Mouse (Mus musculus): Measurements from ENCODE around the gene Acyp1. TPM values are rescaled to one million over a fixed set of nuclear protein-coding genes. Genes with fewer than 3 reads are reported as not detected.
"Not testable (repeated sequence)": the region's sequence is repeated elsewhere in the genome, so short reads cannot be mapped to it uniquely, and the experiment has no call there.

Gene Acyp1
- polyA plus RNA-seq, 1 experiment from 2014 or later = 62.8 TPM

DNA sequence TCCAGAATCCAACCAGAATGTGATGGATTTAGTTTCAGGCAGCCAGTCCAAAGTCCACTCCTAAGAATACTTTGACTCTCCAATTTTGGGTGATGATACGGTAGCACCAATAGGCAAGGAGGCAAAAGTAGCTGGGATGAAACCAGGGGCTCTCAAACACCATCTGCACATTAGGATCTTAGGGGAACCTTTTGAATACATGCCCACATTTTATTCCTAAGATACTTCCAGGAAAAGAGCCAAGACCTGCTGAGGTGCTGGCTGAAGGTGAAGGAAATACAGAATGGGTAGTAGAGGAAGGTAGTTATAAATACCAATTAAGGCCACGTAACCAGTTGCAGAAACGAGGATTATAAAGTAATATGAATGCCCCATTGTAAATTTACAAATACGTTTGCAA is 6.5 kb downstream of the Acyp1 start:
- ATAC-seq (ENCODE audit: insufficient number of reproducible peaks, insufficient read depth, low FRiP score, low TSS enrichment, low read depth) = not testable (repeated sequence)

DNA sequence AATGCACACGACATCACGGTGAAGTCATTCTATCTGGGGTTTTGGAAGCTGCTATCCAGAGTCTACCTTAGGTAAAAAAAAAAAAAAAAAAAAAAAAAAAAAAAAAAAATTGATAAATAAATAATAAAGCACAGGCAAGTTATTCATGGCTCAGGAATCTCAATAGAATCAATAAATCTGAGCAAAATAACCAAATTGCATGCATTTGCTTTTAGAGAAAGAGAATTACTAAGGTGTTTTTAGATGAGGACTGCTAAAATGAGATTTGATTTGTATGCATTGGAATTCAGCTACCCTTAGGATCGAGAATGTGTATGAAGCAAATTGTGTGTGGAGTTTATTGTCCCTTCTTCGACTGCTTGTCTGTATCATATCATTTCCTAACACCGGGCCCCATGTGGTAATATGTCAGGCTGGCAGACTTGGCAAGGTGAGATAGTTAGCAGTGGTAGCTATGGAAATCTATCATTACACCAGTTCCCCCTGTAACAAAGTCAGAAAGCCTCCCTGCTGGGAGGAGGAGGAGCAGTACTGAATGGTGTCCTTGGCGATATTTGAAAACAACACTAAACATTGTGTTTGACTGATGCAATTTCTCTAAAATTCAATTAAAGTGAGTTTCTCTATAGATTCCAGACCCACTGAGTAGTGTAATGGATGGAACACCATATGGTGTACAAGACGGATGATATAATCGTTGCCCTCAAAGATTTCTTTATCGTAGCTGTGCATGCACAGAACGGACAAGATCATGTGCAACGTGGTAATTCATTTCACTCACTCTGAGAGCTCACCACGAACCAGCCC is 7.2 kb downstream of the Acyp1 start:
- Histone ChIP-seq H3K4me1 (replicated peaks) (peaks cover 5% of the 10 kb centered on the region; the same call in 1 of the 2 replicates), H3K9me3 (no peaks in the 10 kb centered on the region), H3K27me3 (no peaks in the 10 kb centered on the region), H3K4me3 (replicated peaks) (no peak overlapping the region), H3K9ac (replicated peaks) (no peak overlapping the region), H3K27ac (no peak overlapping the region), H3K36me3 (peaks cover 9% of the 10 kb centered on the region; the same call in 1 of the 2 replicates), H3K4me2 (peak overlapping the region; percentile 79)
- no peak for ATAC-seq (ENCODE audit: insufficient number of reproducible peaks, insufficient read depth, low FRiP score, low TSS enrichment, low read depth)
- 76% methylated on average over 12 of the region's 12 CpGs for WGBS

More for the DNA sequence above, 6.5 kb downstream of the Acyp1 start:
- H3K36me3 ChIP-seq; H3K4me2 ChIP-seq; H3K27ac ChIP-seq; H3K9me3 ChIP-seq; H3K27me3 ChIP-seq; H3K9ac ChIP-seq (replicated peaks); H3K4me1 ChIP-seq (replicated peaks); H3K4me3 ChIP-seq (replicated peaks): not testable (repeated sequence)
- 89% methylated on average over 2 of the region's 4 CpGs for WGBS

DNA sequence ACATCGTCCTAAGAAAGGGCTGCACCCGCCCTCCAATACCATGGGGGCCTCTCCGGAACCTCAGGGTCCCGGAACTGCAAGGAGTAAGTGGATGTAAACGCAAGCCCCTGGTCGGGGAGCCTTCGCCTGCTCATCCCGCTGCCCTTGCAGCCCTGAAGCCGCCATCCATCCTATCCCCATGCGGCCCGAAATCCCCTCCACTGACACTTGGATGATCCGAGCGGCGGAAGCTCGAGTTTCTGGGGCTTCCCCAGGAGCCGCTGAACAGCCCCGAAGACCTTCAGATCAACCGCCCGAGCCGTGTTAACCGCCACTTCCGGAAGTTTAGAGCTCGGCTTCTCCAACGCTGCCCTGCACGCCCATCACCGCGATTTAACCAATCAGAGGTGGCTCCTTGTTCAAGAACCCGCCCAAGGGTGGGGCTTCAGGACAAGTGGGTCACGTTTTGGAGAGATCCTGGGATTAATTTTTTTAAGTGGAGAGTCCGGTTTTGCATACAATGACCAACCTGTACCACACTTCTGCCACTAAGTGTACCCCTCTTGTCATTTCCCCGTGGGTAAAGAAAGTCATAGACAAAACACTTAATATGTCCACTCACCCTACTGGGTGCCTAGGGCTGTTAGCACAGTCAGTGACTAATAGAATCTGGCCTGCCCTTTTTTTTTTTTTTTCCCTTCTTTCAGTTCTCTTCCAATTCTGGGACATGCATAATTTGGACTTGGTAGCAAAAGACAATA is 8.0 kb downstream of the Acyp1 start:
- no peak overlapping the region for H3K27ac ChIP-seq

DNA sequence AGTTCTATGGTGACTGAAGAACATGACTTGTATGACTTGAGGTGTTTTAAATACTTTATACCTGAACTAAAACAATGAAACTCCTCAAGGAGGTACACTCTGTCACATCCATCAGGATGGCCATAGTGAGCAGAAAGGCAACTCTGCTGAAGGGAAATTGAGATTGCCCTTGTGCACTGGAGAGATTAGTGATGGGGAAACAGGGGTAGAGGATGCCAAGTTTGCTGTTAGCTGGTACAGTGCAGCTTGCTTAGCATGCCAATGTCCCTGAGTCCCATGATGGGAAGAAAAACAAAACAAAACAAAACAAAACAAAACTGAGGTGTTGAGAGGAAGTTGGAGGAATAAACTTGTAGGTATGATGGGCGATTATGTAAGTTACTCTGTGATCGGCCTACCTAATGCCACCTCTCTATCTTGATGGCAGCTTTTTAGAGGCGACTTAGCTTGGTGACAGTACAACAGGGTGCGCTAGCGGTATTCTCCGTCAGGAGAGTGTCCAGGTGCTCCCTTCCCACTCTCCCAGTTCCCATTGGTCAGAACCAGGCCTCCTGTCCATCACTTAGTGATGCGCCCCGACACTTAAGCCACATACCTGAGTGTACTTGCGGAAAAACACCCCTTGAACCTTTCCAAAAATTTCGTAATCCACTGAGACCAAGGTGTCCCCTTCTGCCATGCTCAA is 8.7 kb downstream of the Acyp1 start:
- peaks cover 5% of the 10 kb centered on the region; the same call in 1 of the 2 replicates for H3K4me1 ChIP-seq (replicated peaks)
- peaks cover 18% of the 10 kb centered on the region; the same call in 1 of the 2 replicates for H3K36me3 ChIP-seq
- peak overlapping the region; percentile 56 for H3K4me3 ChIP-seq (replicated peaks)
- no peaks in the 10 kb centered on the region for H3K27me3 ChIP-seq
- H3K4me2 ChIP-seq = peak overlapping the region; percentile 79
- H3K9ac ChIP-seq (replicated peaks) = peak overlapping the region; percentile 69
- WGBS = 9% methylated on average over 10 of the region's 10 CpGs
- H3K9me3 ChIP-seq = no peaks in the 10 kb centered on the region
- 0 out of 2 replicates have a peak, but pooled peaks have one; percentile 4 for ATAC-seq (ENCODE audit: insufficient number of reproducible peaks, insufficient read depth, low FRiP score, low TSS enrichment, low read depth)
- H3K27ac ChIP-seq = no peak overlapping the region

More for the DNA sequence above, 8.0 kb downstream of the Acyp1 start:
- WGBS = under 1% methylated on average over 31 of the region's 31 CpGs
- Histone ChIP-seq H3K4me2 (peak overlapping the region; percentile 79), H3K9me3 (no peaks in the 10 kb centered on the region), H3K9ac (replicated peaks) (peak overlapping the region; percentile 69), H3K4me3 (replicated peaks) (peak overlapping the region; percentile 56), H3K36me3 (peaks cover 11% of the 10 kb centered on the region; the same call in 1 of the 2 replicates), H3K27me3 (no peaks in the 10 kb centered on the region), H3K4me1 (replicated peaks) (peaks cover 5% of the 10 kb centered on the region; the same call in 1 of the 2 replicates)
- peak; percentile 93 for ATAC-seq (ENCODE audit: insufficient number of reproducible peaks, insufficient read depth, low FRiP score, low TSS enrichment, low read depth)

DNA sequence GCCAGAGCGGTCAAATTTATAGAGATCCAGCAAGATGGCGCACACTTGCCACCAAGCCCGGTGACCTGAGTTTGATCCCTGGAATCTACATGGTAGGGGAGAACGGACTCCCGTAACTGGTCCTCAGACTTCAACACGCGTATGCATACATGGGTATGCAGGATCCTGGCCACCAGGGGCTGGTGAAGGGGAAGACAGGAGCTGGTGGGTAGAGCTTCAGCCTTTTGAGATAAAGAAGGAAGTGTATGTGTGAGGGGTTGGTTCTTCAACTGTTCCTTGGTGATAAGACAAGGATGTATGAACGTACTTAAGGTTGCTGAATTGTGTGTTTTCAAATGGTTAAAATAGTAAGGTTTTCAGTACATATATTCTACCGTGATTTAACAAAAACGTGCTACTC is 9.3 kb downstream of the Acyp1 start:
- ATAC-seq (ENCODE audit: insufficient number of reproducible peaks, insufficient read depth, low FRiP score, low TSS enrichment, low read depth) = no peak
- H3K4me1 ChIP-seq (replicated peaks) = peaks cover 5% of the 10 kb centered on the region; the same call in 1 of the 2 replicates
- no peak overlapping the region for H3K4me2 ChIP-seq
- H3K36me3 ChIP-seq = peaks cover 20% of the 10 kb centered on the region; the same call in 1 of the 2 replicates
- H3K4me3 ChIP-seq (replicated peaks) = no peak overlapping the region
- 93% methylated on average over 10 of the region's 10 CpGs for WGBS
- H3K9me3 ChIP-seq = no peaks in the 10 kb centered on the region
- no peak overlapping the region for H3K9ac ChIP-seq (replicated peaks)
- H3K27me3 ChIP-seq = no peaks in the 10 kb centered on the region
- H3K27ac ChIP-seq = no peak overlapping the region

DNA sequence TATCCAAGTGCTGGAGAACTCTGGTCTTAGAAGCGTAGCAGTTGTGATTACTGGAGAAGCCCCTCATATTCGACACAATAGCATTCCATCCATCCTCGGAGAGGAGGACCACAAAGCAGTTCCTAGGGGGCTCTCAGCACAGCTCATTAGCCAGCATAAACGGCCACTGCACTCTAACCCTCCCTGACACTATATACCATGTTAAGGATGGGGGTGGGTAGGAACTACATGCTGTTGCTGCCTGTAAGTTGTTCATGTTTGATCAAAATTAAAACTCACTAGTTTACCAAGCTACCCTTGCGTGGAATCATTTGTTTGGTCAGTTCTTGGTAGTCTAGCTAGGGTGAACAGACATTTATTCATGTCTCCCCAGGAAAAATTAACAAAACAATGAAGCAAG is 12.0 kb downstream of the Acyp1 start:
- WGBS = 82% methylated on average over 5 of the region's 5 CpGs
- ATAC-seq (ENCODE audit: insufficient number of reproducible peaks, insufficient read depth, low FRiP score, low TSS enrichment, low read depth) = no peak
- peaks cover 20% of the 10 kb centered on the region; the same call in 1 of the 2 replicates for H3K36me3 ChIP-seq
- no peak overlapping the region for H3K9ac ChIP-seq (replicated peaks)
- H3K4me3 ChIP-seq (replicated peaks) = no peak overlapping the region
- H3K27me3 ChIP-seq = no peaks in the 10 kb centered on the region
- no peaks in the 10 kb centered on the region for H3K9me3 ChIP-seq
- no peak overlapping the region for H3K4me2 ChIP-seq
- peaks cover 5% of the 10 kb centered on the region; the same call in 1 of the 2 replicates for H3K4me1 ChIP-seq (replicated peaks)
- H3K27ac ChIP-seq = no peak overlapping the region

DNA sequence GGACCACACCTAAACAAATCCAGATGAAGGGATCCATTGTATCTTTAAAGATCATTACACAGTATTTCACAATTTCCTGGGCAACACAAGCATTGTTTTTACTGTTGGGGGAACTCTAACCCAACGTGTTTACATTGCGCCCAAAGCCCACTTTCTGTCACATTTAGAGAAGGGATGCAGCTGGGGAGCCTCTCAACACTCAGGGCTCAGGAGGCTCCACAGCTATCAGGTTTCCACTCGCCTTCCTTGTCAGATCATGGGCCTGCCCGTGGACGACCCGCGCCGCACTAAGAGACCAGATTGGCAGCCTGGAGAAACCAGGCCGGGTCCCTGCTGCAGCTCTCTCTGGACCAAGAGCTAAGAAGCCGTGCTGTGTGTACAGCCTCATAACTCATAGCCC is 14.7 kb downstream of the Acyp1 start:
- H3K27ac ChIP-seq = 0 out of 2 replicates have a peak overlapping the region, but pooled peaks have one; percentile 4
- H3K27me3 ChIP-seq = no peaks in the 10 kb centered on the region
- H3K36me3 ChIP-seq = peaks cover 20% of the 10 kb centered on the region; the same call in 1 of the 2 replicates
- H3K4me3 ChIP-seq (replicated peaks) = no peak overlapping the region
- no peak for ATAC-seq (ENCODE audit: insufficient number of reproducible peaks, insufficient read depth, low FRiP score, low TSS enrichment, low read depth)
- no peak overlapping the region for H3K4me2 ChIP-seq
- peaks cover 5% of the 10 kb centered on the region; the same call in 1 of the 2 replicates for H3K4me1 ChIP-seq (replicated peaks)
- WGBS = 73% methylated on average over 10 of the region's 10 CpGs
- H3K9ac ChIP-seq (replicated peaks) = no peak overlapping the region
- no peaks in the 10 kb centered on the region for H3K9me3 ChIP-seq

DNA sequence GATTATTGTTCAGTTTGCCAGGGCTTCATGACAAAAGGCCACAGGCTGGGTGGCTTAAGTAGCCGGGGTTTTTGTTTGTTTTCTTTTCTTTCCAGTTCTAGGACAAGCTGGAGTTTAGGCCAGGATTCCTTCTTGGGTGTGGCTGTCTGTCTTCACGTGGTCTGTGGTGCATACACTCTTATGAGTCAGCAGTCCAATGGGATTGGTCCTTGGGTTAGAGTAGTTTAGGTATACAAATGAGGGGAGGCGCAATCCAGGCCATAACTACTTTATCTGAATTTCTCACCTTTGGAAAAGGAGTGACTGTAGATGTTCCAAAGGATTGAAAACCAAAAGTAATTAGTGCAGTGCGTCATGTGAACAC is 16.4 kb downstream of the Acyp1 start:
- H3K27me3 ChIP-seq = no peaks in the 10 kb centered on the region
- no peak overlapping the region for H3K9ac ChIP-seq (replicated peaks)
- H3K9me3 ChIP-seq = no peaks in the 10 kb centered on the region
- 80% methylated on average over 4 of the region's 4 CpGs for WGBS
- H3K36me3 ChIP-seq = peaks cover 16% of the 10 kb centered on the region; the same call in 1 of the 2 replicates
- H3K27ac ChIP-seq = no peak overlapping the region
- H3K4me3 ChIP-seq (replicated peaks) = no peak overlapping the region
- no peak for ATAC-seq (ENCODE audit: insufficient number of reproducible peaks, insufficient read depth, low FRiP score, low TSS enrichment, low read depth)
- H3K4me2 ChIP-seq = no peak overlapping the region
- H3K4me1 ChIP-seq (replicated peaks) = peaks cover 5% of the 10 kb centered on the region; the same call in 1 of the 2 replicates

DNA sequence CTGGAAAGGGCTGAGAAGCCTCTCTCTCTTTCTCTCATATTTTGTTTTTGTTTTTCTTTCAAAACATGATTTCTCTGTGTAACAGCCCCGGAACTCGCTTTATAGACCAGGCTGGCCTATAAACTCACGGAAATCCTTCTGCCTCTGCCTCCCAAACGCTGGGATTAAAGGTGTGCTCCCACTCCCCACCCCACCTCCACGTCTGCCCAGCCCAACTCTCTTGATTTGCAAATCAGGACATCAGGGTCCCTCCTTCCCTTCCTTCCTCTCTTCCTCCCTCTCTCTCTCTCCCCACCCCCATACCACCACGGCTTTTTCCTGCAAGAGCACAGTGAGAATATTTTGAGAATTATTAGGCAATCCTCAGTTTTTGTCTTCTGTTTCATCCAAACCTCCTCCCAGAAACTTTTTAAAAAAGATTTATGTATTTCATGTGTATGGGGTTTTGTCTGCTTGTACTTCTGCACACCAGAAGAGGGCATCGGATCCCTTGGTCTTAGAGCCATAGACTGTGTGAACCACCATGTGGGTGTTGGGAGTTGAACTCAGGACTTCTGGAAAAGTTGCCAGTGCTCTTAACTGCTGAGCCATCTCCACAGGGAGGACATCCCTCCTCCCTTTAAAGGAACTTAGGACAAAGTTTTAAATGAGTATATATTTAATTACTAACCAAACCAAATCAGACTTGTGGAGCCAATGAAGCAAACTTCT is 17.0 kb downstream of the Acyp1 start:
- Histone ChIP-seq H3K36me3 (peaks cover 16% of the 10 kb centered on the region; the same call in 1 of the 2 replicates), H3K9me3 (no peaks in the 10 kb centered on the region), H3K4me1 (replicated peaks) (peaks cover 5% of the 10 kb centered on the region; the same call in 1 of the 2 replicates), H3K9ac (replicated peaks) (no peak overlapping the region), H3K4me2 (peak overlapping the region; percentile 61; the same call in 1 of the 2 replicates), H3K27ac (no peak overlapping the region), H3K27me3 (no peaks in the 10 kb centered on the region), H3K4me3 (replicated peaks) (no peak overlapping the region)
- ATAC-seq (ENCODE audit: insufficient number of reproducible peaks, insufficient read depth, low FRiP score, low TSS enrichment, low read depth) = no peak
- WGBS = 75% methylated on average over 7 of the region's 7 CpGs

DNA sequence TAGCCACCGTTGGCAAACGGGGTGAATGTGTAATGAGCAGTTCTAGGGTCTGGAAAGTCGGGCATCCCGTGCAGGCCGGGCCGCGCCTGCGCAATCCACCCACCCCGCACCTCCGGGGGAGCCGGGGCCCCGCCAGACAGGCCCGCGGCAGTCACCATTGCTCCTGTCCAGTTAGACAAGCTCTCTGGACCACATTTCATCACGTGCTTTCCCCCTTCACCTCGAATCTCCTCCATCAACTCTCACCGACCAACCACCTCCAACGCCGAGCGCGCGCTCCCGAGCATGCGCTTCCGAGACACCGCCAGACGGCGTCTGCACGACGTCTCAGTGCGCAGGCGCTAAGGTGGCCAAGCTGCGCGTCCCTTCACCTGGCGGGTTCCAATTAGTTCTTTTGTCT is 17.9 kb downstream of the Acyp1 start, which contains the start of gene Mlh3:
Gene Mlh3 (minus strand): TSS at position 281 of the 400 bp plus-strand sequence.
- H3K4me1 ChIP-seq (replicated peaks) = peaks cover 15% of the 10 kb centered on the region
- H3K4me2 ChIP-seq = peak within 1 kb of the TSS; percentile 61
- H3K27me3 ChIP-seq = no peaks in the 10 kb centered on the region
- ATAC-seq (ENCODE audit: insufficient number of reproducible peaks, insufficient read depth, low FRiP score, low TSS enrichment, low read depth) = peak; percentile 95
- H3K9me3 ChIP-seq = no peaks in the 10 kb centered on the region
- H3K9ac ChIP-seq (replicated peaks) = peak within 1 kb of the TSS; percentile 68
- WGBS = under 1% methylated on average over 35 of the region's 35 CpGs
- H3K27ac ChIP-seq = peak within 1 kb of the TSS; percentile 90
- peaks cover 15% of the 10 kb centered on the region; the same call in 1 of the 2 replicates for H3K36me3 ChIP-seq
- peak within 1 kb of the TSS; percentile 50 for H3K4me3 ChIP-seq (replicated peaks)
